Mouse (Mus musculus) hindbrain, postnatal 0 days (tissue): ENCODE measurements around the gene Fgf11. TPM values are rescaled to one million over a fixed set of nuclear protein-coding genes. Genes with fewer than 3 reads are reported as not detected.

Experiments
- ATAC-seq: fragments of 200-750 bp; cut with Nextera tagmentation; 2 replicates; pipeline ENCODE4 v1.8.0; 2017; ENCODE audit warnings: mild to moderate bottlenecking, moderate TSS enrichment, moderate library complexity
- DNase-seq: peaks from one replicate; pipeline ENCODE4 v3.0.0-alpha.2; 2015; ENCODE audit warnings: low spot score
- H3K27ac ChIP-seq: fragments of 300-500 bp; sonication (generic); 2 replicates; pipeline ENCODE4 v1.5.1; 2014; ENCODE audit warnings: mild to moderate bottlenecking
- H3K27me3 ChIP-seq: fragments of 300-500 bp; sonication (generic); 2 replicates; pipeline ENCODE4 v1.6.1; 2014; ENCODE audit warnings: low read length, mixed read lengths; ENCODE audit not compliant: insufficient read depth
- H3K36me3 ChIP-seq: fragments of 300-500 bp; sonication (generic); 2 replicates; pipeline ENCODE4 v1.6.1; 2014; ENCODE audit warnings: low read length, mixed read lengths; ENCODE audit not compliant: insufficient read depth
- H3K4me1 ChIP-seq: fragments of 300-500 bp; sonication (generic); 2 replicates; pipeline ENCODE4 v1.6.1; 2014; ENCODE audit warnings: antibody characterized with exemption, low read length, mixed read lengths; ENCODE audit not compliant: insufficient read depth
- H3K4me2 ChIP-seq: fragments of 300-500 bp; sonication (generic); 2 replicates; pipeline ENCODE4 v1.6.1; 2014; ENCODE audit warnings: low read depth, mild to moderate bottlenecking, low read length, moderate library complexity, mixed read lengths
- H3K4me3 ChIP-seq: fragments of 300-500 bp; sonication (generic); 2 replicates; pipeline ENCODE4 v1.5.1; 2014; ENCODE audit warnings: low read length
- H3K9ac ChIP-seq: fragments of 300-500 bp; sonication (generic); replicated peaks from 2 replicates; pipeline ENCODE4 v1.6.1; 2014; ENCODE audit warnings: mild to moderate bottlenecking, low read length, moderate library complexity, mixed read lengths
- H3K9me3 ChIP-seq: fragments of 300-500 bp; sonication (generic); 2 replicates; pipeline ENCODE4 v1.6.1; 2016; ENCODE audit warnings: low read length, mixed read lengths
- CTCF ChIP-seq: IDR thresholded peaks from 2 replicates; pipeline ENCODE4 v1.5.1; 2016; ENCODE audit warnings: antibody characterized with exemption, control low read depth, low read depth
- WGBS: fragments of 180-500 bp; shearing (Covaris S2); extraction: QIAGEN DNeasy Blood & Tissue Kit; methylation state at CpG from one replicate; pipeline ENCODE4 v1.1.7; 2014; 5-methylcytosine and 5-hydroxymethylcytosine counted together
- polyA plus RNA-seq: library from polyadenylated mRNA; unstranded; fragments of >200 nt; fragmentation: Nextera tagmentation; extraction: Ambion mirVana; gene quantifications from 2 replicates; pipeline ENCODE4 v1.2.1, GENCODE M21; 2015
- total RNA-seq: library from RNA; depleted of rRNA; stranded (reverse); fragments of >200 nt; gene quantifications from 2 replicates; pipeline ENCODE4 v1.2.3, GENCODE M21; 2014; rRNA removed

Gene Fgf11
- total and polyA plus RNA-seq, 2 experiments from 2014 or later, result 3.8 to 19.1 TPM

DNA sequence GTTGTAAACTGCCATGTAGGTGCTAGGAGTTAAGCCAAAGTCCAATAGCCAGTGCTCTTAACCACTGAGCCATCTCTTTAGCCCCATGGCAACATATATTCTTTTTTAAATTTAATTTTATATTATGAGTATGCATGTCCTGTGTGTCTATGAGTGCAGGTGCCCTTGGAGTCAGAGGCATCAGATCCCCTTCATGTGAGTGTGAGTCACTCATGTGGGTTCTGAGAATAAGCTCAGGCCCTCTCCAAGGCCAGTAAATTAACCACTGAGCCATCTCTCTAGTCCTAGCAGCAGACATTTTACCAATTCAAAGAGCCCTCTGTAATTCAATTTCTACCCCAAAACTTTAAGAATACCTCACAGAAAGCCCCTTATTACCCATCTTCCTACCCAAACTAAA, 49.0 kb downstream of the Fgf11 start:
- peaks cover 16% of the 10 kb centered on the region; the same call in 1 of the 2 replicates for H3K4me1 ChIP-seq
- H3K36me3 ChIP-seq, result peaks cover 2% of the 10 kb centered on the region; the same call in 1 of the 2 replicates
- no peak for TF ChIP-seq CTCF
- H3K27me3 ChIP-seq, result no peaks in the 10 kb centered on the region
- no peak overlapping the region for H3K9ac ChIP-seq
- no peak overlapping the region for H3K27ac ChIP-seq
- no peak overlapping the region for H3K4me3 ChIP-seq
- DNase-seq (no peak), ATAC-seq (no peak)
- H3K9me3 ChIP-seq, result no peaks in the 10 kb centered on the region
- H3K4me2 ChIP-seq, result no peak overlapping the region

DNA sequence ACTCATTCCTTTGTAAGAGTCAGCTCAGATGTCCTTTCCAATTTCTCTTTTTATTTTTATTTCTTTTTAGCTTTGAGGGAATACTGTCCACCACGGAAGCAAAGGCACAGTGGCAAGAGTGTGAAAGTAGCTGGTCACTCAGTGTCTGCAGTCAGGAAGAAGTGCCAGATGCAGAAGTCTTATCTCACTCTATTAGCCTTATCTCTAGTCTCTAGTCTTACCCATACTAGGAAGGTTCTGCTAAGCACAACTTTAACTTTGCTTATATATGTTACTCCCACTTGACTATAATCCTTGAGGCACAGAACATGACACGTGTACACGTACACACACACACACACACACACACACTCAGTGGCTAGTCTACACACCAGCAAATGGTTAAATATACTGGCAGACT, 50.0 kb downstream of the Fgf11 start:
- H3K4me2 ChIP-seq, result no peak overlapping the region
- WGBS, result 77% methylated on average over 3 of the region's 3 CpGs
- no peaks in the 10 kb centered on the region for H3K27me3 ChIP-seq
- DNase-seq (no peak), ATAC-seq (no peak)
- H3K9me3 ChIP-seq, result no peaks in the 10 kb centered on the region
- no peak overlapping the region for H3K9ac ChIP-seq
- no peak for TF ChIP-seq CTCF
- H3K4me3 ChIP-seq, result no peak overlapping the region
- peaks cover 11% of the 10 kb centered on the region; the same call in 1 of the 2 replicates for H3K4me1 ChIP-seq
- no peak overlapping the region for H3K27ac ChIP-seq
- H3K36me3 ChIP-seq, result peaks cover 11% of the 10 kb centered on the region

Other genes starting within 250 kb of the Fgf11 start
Only the 30 nearest of the 44 such genes appear.
- not detected in 2 replicates for gene Sox15, start 146.5 kb downstream of the Fgf11 start, total RNA-seq
- 0.35 and 0.40 TPM in 2 replicates for gene Sox15, start 146.5 kb downstream of the Fgf11 start, polyA plus RNA-seq
- 141 and 256 TPM in 2 replicates for gene Mpdu1, start 139.2 kb downstream of the Fgf11 start, total RNA-seq
- gene Mpdu1, start 139.2 kb downstream of the Fgf11 start, polyA plus RNA-seq, result 122 and 124 TPM in 2 replicates
- gene Cd68, start 135.7 kb downstream of the Fgf11 start, total RNA-seq, result 6.0 and 7.5 TPM in 2 replicates
- gene Cd68, start 135.7 kb downstream of the Fgf11 start, polyA plus RNA-seq, result 10.5 and 12.0 TPM in 2 replicates
- gene Eif4a1, start 129.4 kb downstream of the Fgf11 start, total RNA-seq, result 696 and 745 TPM in 2 replicates
- gene Eif4a1, start 129.4 kb downstream of the Fgf11 start, polyA plus RNA-seq, result 427 and 463 TPM in 2 replicates
- gene Senp3, start 119.8 kb downstream of the Fgf11 start, total RNA-seq, result 68.6 and 90.4 TPM in 2 replicates
- 69.2 and 69.3 TPM in 2 replicates for gene Senp3, start 119.8 kb downstream of the Fgf11 start, polyA plus RNA-seq
- 0.14 and 1.8 TPM in 2 replicates for gene Tnfsf13, start 116.1 kb downstream of the Fgf11 start, total RNA-seq
- 0.76 and 0.98 TPM in 2 replicates for gene Tnfsf13, start 116.1 kb downstream of the Fgf11 start, polyA plus RNA-seq
- gene Tnfsf12, start 106.0 kb downstream of the Fgf11 start, total RNA-seq, result 3.1 and 7.1 TPM in 2 replicates
- 5.0 and 6.0 TPM in 2 replicates for gene Tnfsf12, start 106.0 kb downstream of the Fgf11 start, polyA plus RNA-seq
- gene Tnfsfm13, start 105.8 kb downstream of the Fgf11 start, total RNA-seq, result 0.94 and 4.6 TPM in 2 replicates
- gene Tnfsfm13, start 105.8 kb downstream of the Fgf11 start, polyA plus RNA-seq, result 2.0 and 2.8 TPM in 2 replicates
- gene Polr2a, start 43.2 kb downstream of the Fgf11 start, total RNA-seq, result 18.3 and 18.8 TPM in 2 replicates
- 9.1 and 10.5 TPM in 2 replicates for gene Polr2a, start 43.2 kb downstream of the Fgf11 start, polyA plus RNA-seq
- 0.72 TPM in 1 of 2 replicates, not detected in the other for gene Slc35g3, start 39.9 kb downstream of the Fgf11 start, total RNA-seq
- gene Slc35g3, start 39.9 kb downstream of the Fgf11 start, polyA plus RNA-seq, result 0.11 and 0.15 TPM in 2 replicates
- gene Zbtb4, start 35.9 kb downstream of the Fgf11 start, total RNA-seq, result 39.2 and 39.9 TPM in 2 replicates
- 4.6 and 4.9 TPM in 2 replicates for gene Zbtb4, start 35.9 kb downstream of the Fgf11 start, polyA plus RNA-seq
- gene Chrnb1, start 5.9 kb downstream of the Fgf11 start, total RNA-seq, result 1.5 TPM in 1 of 2 replicates, not detected in the other
- gene Chrnb1, start 5.9 kb downstream of the Fgf11 start, polyA plus RNA-seq, result 0.85 and 1.5 TPM in 2 replicates
- gene Tmem102, start 3.8 kb upstream of the Fgf11 start, total RNA-seq, result 0.16 and 0.72 TPM in 2 replicates
- 1.1 and 1.5 TPM in 2 replicates for gene Tmem102, start 3.8 kb upstream of the Fgf11 start, polyA plus RNA-seq
- gene Gm39566, start 13.4 kb upstream of the Fgf11 start, total RNA-seq, result not detected in 2 replicates
- gene Gm39566, start 13.4 kb upstream of the Fgf11 start, polyA plus RNA-seq, result not detected in 2 replicates
- not detected in 2 replicates for gene Spem2, start 16.6 kb upstream of the Fgf11 start, total RNA-seq
- not detected in 2 replicates for gene Spem2, start 16.6 kb upstream of the Fgf11 start, polyA plus RNA-seq
- not detected in 2 replicates for gene Spem1, start 20.3 kb upstream of the Fgf11 start, total RNA-seq
- gene Spem1, start 20.3 kb upstream of the Fgf11 start, polyA plus RNA-seq, result 0.28 and 0.40 TPM in 2 replicates
- 126 and 130 TPM in 2 replicates for gene Nlgn2, start 35.9 kb upstream of the Fgf11 start, total RNA-seq
- gene Nlgn2, start 35.9 kb upstream of the Fgf11 start, polyA plus RNA-seq, result 20.8 and 22.3 TPM in 2 replicates
- 119 and 153 TPM in 2 replicates for gene Tmem256, start 36.7 kb upstream of the Fgf11 start, total RNA-seq
- gene Tmem256, start 36.7 kb upstream of the Fgf11 start, polyA plus RNA-seq, result 435 and 439 TPM in 2 replicates
- gene Plscr3, start 44.5 kb upstream of the Fgf11 start, total RNA-seq, result 24.7 and 26.3 TPM in 2 replicates
- 32.2 and 33.4 TPM in 2 replicates for gene Plscr3, start 44.5 kb upstream of the Fgf11 start, polyA plus RNA-seq
- gene Tnk1, start 56.9 kb upstream of the Fgf11 start, total RNA-seq, result not detected in 2 replicates
- 0.15 TPM in 1 of 2 replicates, not detected in the other for gene Tnk1, start 56.9 kb upstream of the Fgf11 start, polyA plus RNA-seq
- not detected in 2 replicates for gene Tmem95, start 76.2 kb upstream of the Fgf11 start, total RNA-seq
- not detected in 2 replicates for gene Tmem95, start 76.2 kb upstream of the Fgf11 start, polyA plus RNA-seq
- 1.7 and 2.0 TPM in 2 replicates for gene Kctd11, start 79.5 kb upstream of the Fgf11 start, total RNA-seq
- gene Kctd11, start 79.5 kb upstream of the Fgf11 start, polyA plus RNA-seq, result 1.3 and 1.7 TPM in 2 replicates
- 1.5 TPM in 1 of 2 replicates, not detected in the other for gene Acap1, start 93.7 kb upstream of the Fgf11 start, total RNA-seq
- 0.20 and 0.21 TPM in 2 replicates for gene Acap1, start 93.7 kb upstream of the Fgf11 start, polyA plus RNA-seq
- gene 2810408A11Rik, start 99.1 kb upstream of the Fgf11 start, total RNA-seq, result 2.9 and 9.7 TPM in 2 replicates
- gene 2810408A11Rik, start 99.1 kb upstream of the Fgf11 start, polyA plus RNA-seq, result 6.5 and 8.1 TPM in 2 replicates
- gene Neurl4, start 99.2 kb upstream of the Fgf11 start, total RNA-seq, result 95.1 and 118 TPM in 2 replicates
- gene Neurl4, start 99.2 kb upstream of the Fgf11 start, polyA plus RNA-seq, result 11.9 and 13.1 TPM in 2 replicates
- 48.1 and 67.6 TPM in 2 replicates for gene Gps2, start 112.0 kb upstream of the Fgf11 start, total RNA-seq
- 60.8 and 65.9 TPM in 2 replicates for gene Gps2, start 112.0 kb upstream of the Fgf11 start, polyA plus RNA-seq
- 491 and 500 TPM in 2 replicates for gene Eif5a, start 120.1 kb upstream of the Fgf11 start, total RNA-seq
- gene Eif5a, start 120.1 kb upstream of the Fgf11 start, polyA plus RNA-seq, result 1,157 and 1,160 TPM in 2 replicates
- 23.9 and 31.1 TPM in 2 replicates for gene Ybx2, start 133.9 kb upstream of the Fgf11 start, total RNA-seq
- 3.3 and 5.9 TPM in 2 replicates for gene Ybx2, start 133.9 kb upstream of the Fgf11 start, polyA plus RNA-seq
- gene Slc2a4, start 146.3 kb upstream of the Fgf11 start, total RNA-seq, result 9.5 and 12.8 TPM in 2 replicates
- gene Slc2a4, start 146.3 kb upstream of the Fgf11 start, polyA plus RNA-seq, result 6.1 and 6.5 TPM in 2 replicates
- gene Cldn7, start 162.9 kb upstream of the Fgf11 start, total RNA-seq, result not detected in 2 replicates
- 0.18 and 0.19 TPM in 2 replicates for gene Cldn7, start 162.9 kb upstream of the Fgf11 start, polyA plus RNA-seq